In the genomic region with DNA sequence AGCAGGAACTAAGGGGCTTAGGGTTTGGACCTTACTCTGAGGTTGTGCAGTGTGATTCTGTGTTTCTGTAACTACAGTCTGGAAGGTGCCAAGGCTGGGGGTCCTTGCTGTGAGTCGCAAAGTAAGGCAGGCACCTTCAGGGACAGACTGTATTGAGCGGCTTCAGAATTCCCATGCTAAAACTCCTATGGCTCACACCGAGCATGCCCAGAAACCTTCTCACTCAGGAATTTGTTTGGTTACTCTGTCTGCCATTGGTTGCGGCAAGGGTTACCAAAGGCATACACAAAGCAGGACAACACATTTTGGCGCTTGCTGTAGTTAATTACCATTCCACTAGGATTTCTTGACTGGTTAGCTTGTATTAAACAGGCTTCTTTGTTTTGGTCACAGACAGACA, we compare ENCODE assay signal across 1 mouse cellular context.
TF ChIP-seq lines count a peak whose summit lies in the region.

No protein-coding gene starts in this region.

TF ChIP-seq in MEL, 35 proteins besides CTCF, POLR2A, EP300 and RAD21 (continued from another document):
- TF ChIP-seq ZMIZ1 (IDR thresholded peaks at IDR 0.05; ENCODE audit: low read depth, low read length) (no peak), TAL1 (IDR thresholded peaks at IDR 0.05; ENCODE audit: low read length) (no peak), MAX (IDR thresholded peaks at IDR 0.05; ENCODE audit: low read length) (no peak; the same call in 1 of the 2 replicates), RCOR1 (IDR thresholded peaks at IDR 0.05; ENCODE audit: low read depth, low read length) (no peak), MYC (IDR thresholded peaks at IDR 0.05; ENCODE audit: low read depth, low read length) (no peak), GATA1 (IDR thresholded peaks at IDR 0.05; ENCODE audit: low read depth, low read length) (no peak), ZKSCAN1 (IDR thresholded peaks at IDR 0.05; ENCODE audit: low read depth, low read length) (no peak), MEF2A (IDR thresholded peaks at IDR 0.05; ENCODE audit: extremely low read depth, insufficient replicate concordance, low read depth, low read length, poor library complexity, severe bottlenecking) (no peak), KAT2A (conservative IDR thresholded peaks at IDR 0.05; ENCODE audit: low read depth, low read length) (no peak), USF1 (IDR thresholded peaks at IDR 0.05; ENCODE audit: low read depth, low read length) (no peak), ZC3H11A (IDR thresholded peaks at IDR 0.05; ENCODE audit: low read depth, low read length) (no peak)
